Mouse (Mus musculus): ENCODE measurements around the gene Erc2. TPM values are rescaled to one million over a fixed set of nuclear protein-coding genes. Genes with fewer than 3 reads are reported as not detected.

The Erc2 gene
- polyA plus RNA-seq, 1 experiment from 2014 or later = 33.1 TPM

GRCm38 (mm10) chr14:28128999-28129398, 506.8 kb downstream of the Erc2 start:
- no peak overlapping the region for H3K4me3 ChIP-seq
- ATAC-seq (ENCODE audit: low FRiP score, low read depth) = no peak
- no peaks in the 10 kb centered on the region for H3K9me3 ChIP-seq
- H3K27me3 ChIP-seq (replicated peaks) = no peaks in the 10 kb centered on the region
- H3K4me2 ChIP-seq (replicated peaks) = no peak overlapping the region
- H3K4me1 ChIP-seq = no peaks in the 10 kb centered on the region
- no peak overlapping the region for H3K9ac ChIP-seq
- H3K36me3 ChIP-seq = no peaks in the 10 kb centered on the region
- H3K27ac ChIP-seq = no peak overlapping the region
- 86% methylated on average over 3 of the region's 3 CpGs for WGBS

- Histone ChIP-seq H3K27ac (no peak overlapping the region), H3K36me3 (no peaks in the 10 kb centered on the region), H3K9ac (no peak overlapping the region), H3K4me1 (no peaks in the 10 kb centered on the region), H3K9me3 (no peaks in the 10 kb centered on the region), H3K4me3 (no peak overlapping the region), H3K4me2 (replicated peaks) (no peak overlapping the region), H3K27me3 (replicated peaks) (no peaks in the 10 kb centered on the region)
- 99% methylated on average over 2 of the region's 2 CpGs for WGBS
- ATAC-seq (ENCODE audit: low FRiP score, low read depth) = no peak
Measured at GRCm38 (mm10) chr14:28143998-28144397, 521.8 kb downstream of the Erc2 start.

- no peak overlapping the region for H3K4me2 ChIP-seq (replicated peaks)
- no peaks in the 10 kb centered on the region for H3K4me1 ChIP-seq
- H3K36me3 ChIP-seq = no peaks in the 10 kb centered on the region
- no peak overlapping the region for H3K9ac ChIP-seq
- ATAC-seq (ENCODE audit: low FRiP score, low read depth) = no peak
- H3K27ac ChIP-seq = no peak overlapping the region
- H3K4me3 ChIP-seq = no peak overlapping the region
- H3K9me3 ChIP-seq = no peaks in the 10 kb centered on the region
- no peaks in the 10 kb centered on the region for H3K27me3 ChIP-seq (replicated peaks)
- 62% methylated on average over 5 of the region's 5 CpGs for WGBS
Measured at GRCm38 (mm10) chr14:28147201-28147600, 525.0 kb downstream of the Erc2 start.

- ATAC-seq (ENCODE audit: low FRiP score, low read depth) = no peak
- Histone ChIP-seq H3K27me3 (replicated peaks) (no peaks in the 10 kb centered on the region), H3K4me1 (no peaks in the 10 kb centered on the region), H3K36me3 (no peaks in the 10 kb centered on the region), H3K27ac (no peak overlapping the region), H3K9me3 (no peaks in the 10 kb centered on the region), H3K4me3 (no peak overlapping the region), H3K9ac (no peak overlapping the region), H3K4me2 (replicated peaks) (no peak overlapping the region)
- WGBS = 81% methylated on average over 3 of the region's 3 CpGs
Measured at GRCm38 (mm10) chr14:28150942-28151341, 528.7 kb downstream of the Erc2 start.

- no peak overlapping the region for H3K9ac ChIP-seq
- no peaks in the 10 kb centered on the region for H3K4me1 ChIP-seq
- no peak overlapping the region for H3K4me3 ChIP-seq
- no peak for ATAC-seq (ENCODE audit: low FRiP score, low read depth)
- no peaks in the 10 kb centered on the region for H3K36me3 ChIP-seq
- H3K27me3 ChIP-seq (replicated peaks) = no peaks in the 10 kb centered on the region
- no peak overlapping the region for H3K27ac ChIP-seq
- H3K4me2 ChIP-seq (replicated peaks) = no peak overlapping the region
- WGBS = 92% methylated on average over 4 of the region's 4 CpGs
- no peaks in the 10 kb centered on the region for H3K9me3 ChIP-seq
Measured at GRCm38 (mm10) chr14:28155706-28156105, 533.5 kb downstream of the Erc2 start.

- ATAC-seq (ENCODE audit: low FRiP score, low read depth) = no peak
- WGBS = 95% methylated on average over 2 of the region's 2 CpGs
- H3K27me3 ChIP-seq (replicated peaks) = no peaks in the 10 kb centered on the region
- H3K27ac ChIP-seq = no peak overlapping the region
- H3K9me3 ChIP-seq = no peaks in the 10 kb centered on the region
- no peak overlapping the region for H3K4me2 ChIP-seq (replicated peaks)
- H3K4me1 ChIP-seq = no peaks in the 10 kb centered on the region
- H3K4me3 ChIP-seq = no peak overlapping the region
- H3K9ac ChIP-seq = no peak overlapping the region
- no peaks in the 10 kb centered on the region for H3K36me3 ChIP-seq
Measured at GRCm38 (mm10) chr14:28160852-28161251, 538.6 kb downstream of the Erc2 start.

- H3K27ac ChIP-seq = no peak overlapping the region
Measured at GRCm38 (mm10) chr14:28164642-28165408, 542.6 kb downstream of the Erc2 start.

GRCm38 (mm10) chr14:28165621-28166211, 543.5 kb downstream of the Erc2 start:
- no peak for ATAC-seq (ENCODE audit: low FRiP score, low read depth)
- H3K27me3 ChIP-seq (replicated peaks) = no peaks in the 10 kb centered on the region
- 60% methylated on average over 5 of the region's 5 CpGs for WGBS
- no peak overlapping the region for H3K9ac ChIP-seq
- no peaks in the 10 kb centered on the region for H3K4me1 ChIP-seq
- no peak overlapping the region for H3K4me2 ChIP-seq (replicated peaks)
- H3K27ac ChIP-seq = no peak overlapping the region
- no peaks in the 10 kb centered on the region for H3K36me3 ChIP-seq
- no peaks in the 10 kb centered on the region for H3K9me3 ChIP-seq
- no peak overlapping the region for H3K4me3 ChIP-seq

More at GRCm38 (mm10) chr14:28164642-28165408, 542.6 kb downstream of the Erc2 start:
- Histone ChIP-seq H3K9me3 (no peaks in the 10 kb centered on the region), H3K9ac (no peak overlapping the region), H3K4me2 (replicated peaks) (no peak overlapping the region), H3K4me3 (no peak overlapping the region), H3K4me1 (no peaks in the 10 kb centered on the region), H3K27me3 (replicated peaks) (no peaks in the 10 kb centered on the region), H3K36me3 (no peaks in the 10 kb centered on the region)
- WGBS = 56% methylated on average over 15 of the region's 15 CpGs
- no peak for ATAC-seq (ENCODE audit: low FRiP score, low read depth)

- Histone ChIP-seq H3K9ac (no peak overlapping the region), H3K9me3 (no peaks in the 10 kb centered on the region), H3K36me3 (no peaks in the 10 kb centered on the region), H3K27me3 (replicated peaks) (no peaks in the 10 kb centered on the region), H3K4me1 (no peaks in the 10 kb centered on the region), H3K27ac (no peak overlapping the region), H3K4me2 (replicated peaks) (no peak overlapping the region), H3K4me3 (no peak overlapping the region)
- no peak for ATAC-seq (ENCODE audit: low FRiP score, low read depth)
- WGBS = 80% methylated on average over 4 of the region's 4 CpGs
Measured at GRCm38 (mm10) chr14:28170711-28171110, 548.5 kb downstream of the Erc2 start.

- no peak for ATAC-seq (ENCODE audit: low FRiP score, low read depth)
- Histone ChIP-seq H3K27me3 (replicated peaks) (no peaks in the 10 kb centered on the region), H3K27ac (no peak overlapping the region), H3K4me3 (no peak overlapping the region), H3K9ac (no peak overlapping the region), H3K4me1 (no peaks in the 10 kb centered on the region), H3K36me3 (no peaks in the 10 kb centered on the region), H3K9me3 (no peaks in the 10 kb centered on the region), H3K4me2 (replicated peaks) (no peak overlapping the region)
- WGBS = 76% methylated on average over 2 of the region's 2 CpGs
Measured at GRCm38 (mm10) chr14:28171364-28171763, 549.1 kb downstream of the Erc2 start.

- Histone ChIP-seq H3K27ac (no peak overlapping the region), H3K9me3 (no peaks in the 10 kb centered on the region), H3K4me1 (no peaks in the 10 kb centered on the region), H3K9ac (no peak overlapping the region), H3K4me3 (no peak overlapping the region), H3K4me2 (replicated peaks) (no peak overlapping the region), H3K27me3 (replicated peaks) (no peaks in the 10 kb centered on the region), H3K36me3 (no peaks in the 10 kb centered on the region)
- ATAC-seq (ENCODE audit: low FRiP score, low read depth) = no peak
- WGBS = 98% methylated on average over 4 of the region's 4 CpGs
Measured at GRCm38 (mm10) chr14:28173736-28174135, 551.5 kb downstream of the Erc2 start.

- ATAC-seq (ENCODE audit: low FRiP score, low read depth) = no peak
- WGBS = 35% methylated on average over 4 of the region's 4 CpGs
- H3K9ac ChIP-seq = no peak overlapping the region
Measured at GRCm38 (mm10) chr14:28181070-28181825, 559.0 kb downstream of the Erc2 start.

More at GRCm38 (mm10) chr14:28181070-28181825, 559.0 kb downstream of the Erc2 start:
- H3K4me2 ChIP-seq (replicated peaks) = no peak overlapping the region
- H3K9me3 ChIP-seq = no peaks in the 10 kb centered on the region
- H3K4me3 ChIP-seq = no peak overlapping the region
- no peaks in the 10 kb centered on the region for H3K36me3 ChIP-seq
- H3K27ac ChIP-seq = no peak overlapping the region
- no peaks in the 10 kb centered on the region for H3K27me3 ChIP-seq (replicated peaks)
- no peaks in the 10 kb centered on the region for H3K4me1 ChIP-seq

All from neural tube, embryonic 12.5 days (tissue).